Mouse (Mus musculus) kidney, adult 2 months (tissue): ENCODE data around the gene Cltc.

Experiments used
- CTCF ChIP-seq: fragments of 200-500 bp; conservative IDR thresholded peaks from 2 replicates; pipeline ENCODE4 v1.5.1; 2011; ENCODE audit warnings: low read depth, mild to moderate bottlenecking, control low read depth, low read length, moderate library complexity, mixed read lengths; ENCODE audit not compliant: insufficient read depth, insufficient read length
- POLR2A ChIP-seq: fragments of 200-500 bp; IDR thresholded peaks from one replicate; pipeline ENCODE4 v1.6.1; 2011; ENCODE audit warnings: low read depth, low read length, control low read depth

DNA sequence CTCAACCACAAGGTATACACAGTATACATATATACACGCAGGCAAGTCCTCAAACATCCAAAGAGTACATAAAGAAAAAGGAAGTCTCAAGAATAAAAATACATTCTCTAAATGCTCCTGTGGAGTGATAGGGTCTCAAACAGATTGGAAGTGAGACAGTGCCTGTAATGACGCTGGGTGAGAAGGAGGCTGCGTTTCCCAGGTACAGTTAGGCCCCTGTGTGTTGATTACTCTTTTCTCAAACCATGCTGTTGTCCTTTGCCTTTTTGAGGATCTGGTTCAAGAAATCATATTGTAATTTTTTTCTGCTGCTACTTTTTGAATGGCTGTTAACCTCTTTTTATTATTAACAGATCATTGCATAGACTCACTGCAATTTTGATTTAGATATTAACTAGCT lies 67.0 kb downstream of the Cltc start:
- no peak for TF ChIP-seq POLR2A
- TF ChIP-seq CTCF, result no peak
